Mouse (Mus musculus): ENCODE results near the gene Cpt1a. TPM values are rescaled to one million over a fixed set of nuclear protein-coding genes. Genes with fewer than 3 reads are reported as not detected.

The Cpt1a gene
- polyA plus RNA-seq (2012; rRNA removed), result 73.6 and 113 TPM in 2 replicates

GRCm38 (mm10) chr19:3322261-3322969 is at the start of gene Cpt1a:
Gene Cpt1a (plus strand): TSS chr19:3322334.

GRCm38 (mm10) chr19:3282572-3283467 is 39.3 kb upstream of the Cpt1a start, which contains the start of the genes Mrpl21 and Ighmbp2:
Gene Mrpl21 (plus strand): TSS chr19:3282901.
Gene Ighmbp2 (minus strand): TSS chr19:3283017.

GRCm38 (mm10) chr19:3388629-3389057 is 66.5 kb downstream of the Cpt1a start, which contains the start of gene Tesmin:
Gene Tesmin (plus strand): TSS chr19:3388857.

GRCm38 (mm10) chr19:3414268-3414733 is 92.2 kb downstream of the Cpt1a start, which contains the start of gene Gal:
Gene Gal (minus strand): TSS chr19:3414544.

Other genes with a start within 250 kb of the Cpt1a start
- 39.1 and 42.7 TPM in 2 replicates for gene Mrpl21, start 39.4 kb upstream of the Cpt1a start, polyA plus RNA-seq (2012; rRNA removed)
- 2.2 and 2.7 TPM in 2 replicates for gene Ighmbp2, start 39.3 kb upstream of the Cpt1a start, polyA plus RNA-seq (2012; rRNA removed)
- 0.29 TPM in 1 of 2 replicates, not detected in the other for gene Tesmin, start 66.5 kb downstream of the Cpt1a start, polyA plus RNA-seq (2012; rRNA removed)
- 4.3 and 5.3 TPM in 2 replicates for gene Gal, start 92.2 kb downstream of the Cpt1a start, polyA plus RNA-seq (2012; rRNA removed)

Data from stomach, adult 2 months (tissue).